Mouse (Mus musculus) kidney, postnatal 0 days (tissue): ENCODE results near the gene Tceanc2. TPM values are rescaled to one million over a fixed set of nuclear protein-coding genes. Genes with fewer than 3 reads are reported as not detected.

Experiments
- ATAC-seq: fragments of 200-750 bp; cut with Nextera tagmentation; replicated peaks from 2 replicates; pipeline ENCODE4 v1.8.0; 2017; ENCODE audit warnings: low read depth, moderate number of reproducible peaks, moderate TSS enrichment, moderate library complexity; ENCODE audit not compliant: low FRiP score
- DNase-seq: peaks from one replicate; pipeline ENCODE4 v3.0.0-alpha.2; 2016; ENCODE audit warnings: low spot score
- H3K27ac ChIP-seq: fragments of 300-500 bp; sonication (generic); 2 replicates; pipeline ENCODE4 v1.5.1; 2014; ENCODE audit warnings: mild to moderate bottlenecking
- H3K27me3 ChIP-seq: fragments of 300-500 bp; sonication (generic); 2 replicates; pipeline ENCODE4 v1.6.1; 2014; ENCODE audit warnings: low read length, mixed read lengths; ENCODE audit not compliant: insufficient read depth
- H3K36me3 ChIP-seq: fragments of 300-500 bp; sonication (generic); 2 replicates; pipeline ENCODE4 v1.6.1; 2014; ENCODE audit warnings: low read length, mixed read lengths; ENCODE audit not compliant: insufficient read depth
- H3K4me1 ChIP-seq: fragments of 300-500 bp; sonication (generic); replicated peaks from 2 replicates; pipeline ENCODE4 v1.6.1; 2014; ENCODE audit warnings: antibody characterized with exemption, low read length, mixed read lengths; ENCODE audit not compliant: insufficient read depth
- H3K4me2 ChIP-seq: fragments of 300-500 bp; sonication (generic); 2 replicates; pipeline ENCODE4 v1.6.1; 2014; ENCODE audit warnings: mild to moderate bottlenecking, low read length, moderate library complexity, mixed read lengths
- H3K4me3 ChIP-seq: fragments of 300-500 bp; sonication (generic); replicated peaks from 2 replicates; pipeline ENCODE4 v1.5.1; 2014; ENCODE audit warnings: low read depth, low read length
- H3K9ac ChIP-seq: fragments of 300-500 bp; sonication (generic); 2 replicates; pipeline ENCODE4 v1.6.1; 2014; ENCODE audit warnings: low read depth, low read length
- H3K9me3 ChIP-seq: fragments of 300-500 bp; sonication (generic); replicated peaks from 2 replicates; pipeline ENCODE4 v1.6.1; 2016; ENCODE audit warnings: low read length, inconsistent platforms, mixed read lengths
- CTCF ChIP-seq: IDR thresholded peaks from 2 replicates; pipeline ENCODE4 v1.5.1; 2016; ENCODE audit warnings: antibody characterized with exemption, low read depth, mild to moderate bottlenecking, moderate library complexity
- WGBS: fragments of 180-500 bp; shearing (Covaris S2); extraction: QIAGEN DNeasy Blood & Tissue Kit; methylation state at CpG from one replicate; pipeline ENCODE4 v1.1.7; 2014; 5-methylcytosine and 5-hydroxymethylcytosine counted together
- polyA plus RNA-seq: library from polyadenylated mRNA; unstranded; fragments of >200 nt; fragmentation: Nextera tagmentation; extraction: Ambion mirVana; gene quantifications from 2 replicates; pipeline ENCODE4 v1.2.1, GENCODE M21; 2015

Tceanc2 gene
- polyA plus RNA-seq, 1 experiment from 2014 or later = 37.4 TPM

- no peak overlapping the region for H3K4me3 ChIP-seq
- H3K4me2 ChIP-seq = no peak overlapping the region
- no peak overlapping the region for H3K27ac ChIP-seq
- no peaks in the 10 kb centered on the region for H3K27me3 ChIP-seq
- no peak overlapping the region for H3K9ac ChIP-seq
- no peaks in the 10 kb centered on the region for H3K36me3 ChIP-seq
- no peaks in the 10 kb centered on the region for H3K9me3 ChIP-seq
- no peak for DNase-seq
- no peak for ATAC-seq
- H3K4me1 ChIP-seq = peaks cover 27% of the 10 kb centered on the region
- WGBS = 79% methylated on average over 3 of the region's 3 CpGs
- TF ChIP-seq CTCF = no peak
Observed at GRCm38 (mm10) chr4:107134891-107135290, 44.0 kb downstream of the Tceanc2 start.

GRCm38 (mm10) chr4:107130534-107130933, 48.4 kb downstream of the Tceanc2 start:
- TF ChIP-seq CTCF = no peak
- ATAC-seq (0 out of 2 replicates have a peak, but pooled peaks have one; percentile 12), DNase-seq (peak; percentile 78)
- no peak overlapping the region for H3K4me2 ChIP-seq
- H3K4me3 ChIP-seq = no peak overlapping the region
- H3K9me3 ChIP-seq = no peaks in the 10 kb centered on the region
- H3K9ac ChIP-seq = no peak overlapping the region
- H3K36me3 ChIP-seq = no peaks in the 10 kb centered on the region
- H3K4me1 ChIP-seq = peaks cover 9% of the 10 kb centered on the region
- H3K27me3 ChIP-seq = no peaks in the 10 kb centered on the region
- 11% methylated on average over 9 of the region's 9 CpGs for whole genome bisulfite sequencing
- H3K27ac ChIP-seq = no peak overlapping the region

GRCm38 (mm10) chr4:107129373-107129772, 49.5 kb downstream of the Tceanc2 start:
- Histone ChIP-seq H3K4me3 (no peak overlapping the region), H3K9ac (no peak overlapping the region), H3K36me3 (no peaks in the 10 kb centered on the region), H3K9me3 (no peaks in the 10 kb centered on the region), H3K27me3 (no peaks in the 10 kb centered on the region; the same call in 1 of the 2 replicates), H3K4me1 (peaks cover 4% of the 10 kb centered on the region; the same call in 1 of the 2 replicates), H3K27ac (no peak overlapping the region), H3K4me2 (no peak overlapping the region)
- ATAC-seq (no peak), DNase-seq (no peak)
- 84% methylated on average over 8 of the region's 8 CpGs for WGBS
- TF ChIP-seq CTCF = no peak

- Histone ChIP-seq H3K4me2 (no peak overlapping the region), H3K4me3 (no peak overlapping the region), H3K36me3 (no peaks in the 10 kb centered on the region), H3K9me3 (no peaks in the 10 kb centered on the region), H3K27ac (no peak overlapping the region), H3K4me1 (peaks cover 4% of the 10 kb centered on the region; the same call in 1 of the 2 replicates), H3K27me3 (no peaks in the 10 kb centered on the region; the same call in 1 of the 2 replicates), H3K9ac (no peak overlapping the region)
- peak; percentile 25; the same call in 1 of the 2 replicates for TF ChIP-seq CTCF
- no peak for ATAC-seq
- no peak for DNase-seq
- 53% methylated on average over 13 of the region's 13 CpGs for WGBS
Observed at GRCm38 (mm10) chr4:107127901-107128669, 50.8 kb downstream of the Tceanc2 start.

- Histone ChIP-seq H3K4me2 (no peak overlapping the region), H3K9ac (no peak overlapping the region), H3K27me3 (no peaks in the 10 kb centered on the region; the same call in 1 of the 2 replicates), H3K9me3 (no peaks in the 10 kb centered on the region), H3K4me3 (no peak overlapping the region), H3K4me1 (peaks cover 4% of the 10 kb centered on the region; the same call in 1 of the 2 replicates), H3K36me3 (no peaks in the 10 kb centered on the region), H3K27ac (no peak overlapping the region)
- no peak for TF ChIP-seq CTCF
- no peak for ATAC-seq
- no peak for DNase-seq
- 53% methylated on average over 13 of the region's 13 CpGs for WGBS
Observed at GRCm38 (mm10) chr4:107126891-107127524, 51.9 kb downstream of the Tceanc2 start.

- H3K4me3 ChIP-seq = no peak overlapping the region
- H3K4me1 ChIP-seq = peaks cover 4% of the 10 kb centered on the region; the same call in 1 of the 2 replicates
- no peak for ATAC-seq
- H3K4me2 ChIP-seq = no peak overlapping the region
- no peak overlapping the region for H3K9ac ChIP-seq
- no peaks in the 10 kb centered on the region; the same call in 1 of the 2 replicates for H3K27me3 ChIP-seq
- DNase-seq = no peak
- H3K36me3 ChIP-seq = no peaks in the 10 kb centered on the region
- H3K27ac ChIP-seq = no peak overlapping the region
- WGBS = 50% methylated on average over 10 of the region's 10 CpGs
- TF ChIP-seq CTCF = no peak
- no peaks in the 10 kb centered on the region for H3K9me3 ChIP-seq
Observed at GRCm38 (mm10) chr4:107126389-107126788, 52.5 kb downstream of the Tceanc2 start.
